In the genomic region with DNA sequence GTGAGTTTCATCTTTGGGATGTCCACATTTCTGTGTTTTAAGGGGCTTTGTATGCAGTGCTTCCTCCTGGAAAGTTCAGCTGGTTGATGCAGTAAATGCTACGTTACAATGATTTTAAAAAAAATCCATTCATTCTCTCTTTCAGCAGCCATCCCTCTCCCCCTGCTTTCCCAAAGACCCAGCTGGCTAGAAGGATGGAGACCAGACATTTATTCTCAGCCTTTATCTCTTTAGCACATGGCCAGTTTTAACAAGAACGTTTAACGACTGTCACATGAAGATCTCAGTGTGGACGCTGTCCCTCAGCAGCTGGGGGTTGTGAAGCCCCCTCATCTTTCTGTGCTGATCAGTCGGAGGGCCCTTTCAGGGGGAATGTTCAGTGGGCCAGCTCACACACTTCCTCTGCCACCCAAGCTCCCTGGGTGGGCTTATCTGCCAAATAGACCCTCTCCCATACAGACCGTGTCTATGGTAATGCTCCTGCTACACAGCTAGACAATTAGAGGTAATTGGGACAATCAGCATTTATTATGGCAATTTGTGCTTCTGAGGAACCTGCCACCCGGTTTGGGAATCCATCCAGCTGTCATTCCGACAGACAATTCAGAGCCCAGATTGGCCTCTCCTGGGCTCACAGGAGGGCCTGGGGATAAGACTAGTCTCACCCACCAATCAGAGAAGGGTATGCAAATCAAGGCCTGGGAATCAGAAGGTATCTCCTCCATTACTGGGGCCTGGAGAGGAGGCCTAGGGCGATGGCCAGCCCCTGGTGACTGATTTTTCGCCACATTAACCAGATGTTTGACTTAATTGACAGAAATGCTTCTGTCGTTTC, we compare ENCODE assay signal across 13 mouse cellular contexts.
DNase-seq lines count a peak whose midpoint lies in the region; ATAC-seq lines count a peak whose summit lies in the region.
"Had no signal": no experiment of that assay in that cellular context is flagged by ENCODE, and none has a peak within 500 bp of the region (broad histone marks: within the 10 kb centered on the region; RNA-seq: fewer than 3 reads in every experiment).

No protein-coding gene starts in this region.

- no peak overlapping the region for H3K4me3 ChIP-seq in hindbrain, embryonic 13.5 days
- no peak overlapping the region for H3K4me3 ChIP-seq in neural tube, embryonic 11.5 days (ENCODE audit: low read depth, low read length)
- H3K4me3 ChIP-seq in heart, embryonic 11.5 days (ENCODE audit: low read depth, low read length): no peak overlapping the region
- H3K4me3 ChIP-seq: stomach, embryonic 15.5 days had no signal

- WGBS in hindbrain, embryonic 13.5 days: 9% methylated on average over 11 of the region's 11 CpGs
- 6% methylated on average over 11 of the region's 11 CpGs for WGBS in neural tube, embryonic 11.5 days
- 20% methylated on average over 11 of the region's 11 CpGs for WGBS in heart, embryonic 11.5 days (ENCODE audit: insufficient replicate concordance)

- peak; percentile 92 for ATAC-seq in hindbrain, embryonic 13.5 days (ENCODE audit: low FRiP score)
- ATAC-seq in neural tube, embryonic 11.5 days (ENCODE audit: insufficient read depth, low FRiP score, low TSS enrichment): peak; percentile 96
- no peak for ATAC-seq in heart, embryonic 11.5 days (replicated peaks; ENCODE audit: insufficient number of reproducible peaks, low FRiP score, low TSS enrichment)

- no peak overlapping the region for H3K9ac ChIP-seq in hindbrain, embryonic 13.5 days
- H3K9ac ChIP-seq in neural tube, embryonic 11.5 days (ENCODE audit: low read length): no peak overlapping the region
- no peak overlapping the region for H3K9ac ChIP-seq in heart, embryonic 11.5 days (ENCODE audit: low read depth, low read length)
- H3K9ac ChIP-seq: liver, embryonic 14.5 days; stomach, embryonic 15.5 days had no signal

- H3K4me1 ChIP-seq in hindbrain, embryonic 13.5 days (replicated peaks): peaks cover 24% of the 10 kb centered on the region
- H3K4me1 ChIP-seq in neural tube, embryonic 11.5 days (ENCODE audit: control insufficient read depth, insufficient read depth, low read length): 0 out of 2 replicates have a peak, but pooled peaks cover 4% of the 10 kb centered on the region
- H3K4me1 ChIP-seq in heart, embryonic 11.5 days (ENCODE audit: control insufficient read depth, insufficient read depth, low read length): no peaks in the 10 kb centered on the region

- H3K9me3 ChIP-seq in hindbrain, embryonic 13.5 days: no peaks in the 10 kb centered on the region
- no peaks in the 10 kb centered on the region for H3K9me3 ChIP-seq in neural tube, embryonic 11.5 days (ENCODE audit: control insufficient read depth, low read length)
- H3K9me3 ChIP-seq in heart, embryonic 11.5 days (replicated peaks; ENCODE audit: control insufficient read depth, low read length): no peaks in the 10 kb centered on the region
- H3K9me3 ChIP-seq: stomach, embryonic 15.5 days had no signal

- peaks cover 24% of the 10 kb centered on the region for H3K27me3 ChIP-seq in hindbrain, embryonic 13.5 days
- no peaks in the 10 kb centered on the region for H3K27me3 ChIP-seq in neural tube, embryonic 11.5 days (ENCODE audit: control insufficient read depth, insufficient read depth, low read length)
- H3K27me3 ChIP-seq in heart, embryonic 11.5 days (ENCODE audit: control insufficient read depth, insufficient read depth, low read length): 0 out of 2 replicates have a peak, but pooled peaks cover 5% of the 10 kb centered on the region
- H3K27me3 ChIP-seq: CH12.LX; stomach, embryonic 15.5 days had no signal

- H3K4me2 ChIP-seq in hindbrain, embryonic 13.5 days: no peak overlapping the region
- no peak overlapping the region for H3K4me2 ChIP-seq in neural tube, embryonic 11.5 days (ENCODE audit: low read depth)
- H3K4me2 ChIP-seq in heart, embryonic 11.5 days: no peak overlapping the region
- H3K4me2 ChIP-seq: stomach, embryonic 15.5 days had no signal

- peak; percentile 30 for DNase-seq in layer of hippocampus, adult 11-12 months (ENCODE audit: low spot score)
- DNase-seq in layer of hippocampus, adult 8-10 months (ENCODE audit: low spot score in 2 of 2): no peak
- peak; percentile 69 for DNase-seq in embryo, embryonic 11 days
- peak; percentile 60 for DNase-seq in neural tube, embryonic 11.5 days (ENCODE audit: low spot score)
- no peak for DNase-seq in adrenal gland, postnatal 4 days (ENCODE audit: low spot score in 2 of 2)
- DNase-seq in gastrocnemius, adult 8-10 months (ENCODE audit: low spot score in 2 of 2): no peak
- DNase-seq: cerebellum, postnatal 36 days; kidney, adult 8-10 months had no signal

- peak overlapping the region; percentile 63 for H3K27ac ChIP-seq in hindbrain, embryonic 13.5 days
- no peak overlapping the region for H3K27ac ChIP-seq in neural tube, embryonic 11.5 days (ENCODE audit: low read depth, low read length)
- H3K27ac ChIP-seq in heart, embryonic 11.5 days (ENCODE audit: low read depth, low read length): no peak overlapping the region
- H3K27ac ChIP-seq: liver, embryonic 14.5 days; stomach, embryonic 15.5 days had no signal

- no peaks in the 10 kb centered on the region for H3K36me3 ChIP-seq in hindbrain, embryonic 13.5 days
- no peaks in the 10 kb centered on the region for H3K36me3 ChIP-seq in neural tube, embryonic 11.5 days (ENCODE audit: control insufficient read depth, insufficient read depth, low read length)
- no peaks in the 10 kb centered on the region for H3K36me3 ChIP-seq in heart, embryonic 11.5 days (ENCODE audit: control insufficient read depth, insufficient read depth, low read length)
- H3K36me3 ChIP-seq: stomach, embryonic 15.5 days had no signal

Comparison
In these comparisons a context has a peak if more than half of its experiments do, and no peak if none do; other contexts are left out.
1. DNase-seq: peak in layer of hippocampus, adult 11-12 months (single experiment), embryo, embryonic 11 days (single experiment) and neural tube, embryonic 11.5 days (single experiment); none in layer of hippocampus, adult 8-10 months (0 of 2), adrenal gland, postnatal 4 days (0 of 2) and gastrocnemius, adult 8-10 months (0 of 2).